Mouse (Mus musculus) megakaryocyte progenitor cell, adult 5-6 weeks (primary cell): ENCODE data around the gene Elmo2. TPM values are rescaled to one million over a fixed set of nuclear protein-coding genes. Genes with fewer than 3 reads are reported as not detected.

Experiments used
- ATAC-seq: replicated peaks from 2 replicates; pipeline ENCODE4 v1.8.0; 2016; ENCODE audit warnings: mild to moderate bottlenecking, moderate TSS enrichment, inconsistent platforms; ENCODE audit not compliant: poor library complexity
- total RNA-seq, 2 experiments: library from RNA; stranded (forward) in 1 of 2; stranded (reverse) in 1 of 2; fragments of 157-497, 149-512 nt in 1 of 2; fragments of 200-1000 nt in 1 of 2; gene quantifications; 2 replicates each; pipeline versions ENCODE4 v1.2.3 to v1.2.4; 2015 to 2017

Elmo2 gene
- total RNA-seq, 2 experiments from 2014 or later, result 32.2 to 45.9 TPM

DNA sequence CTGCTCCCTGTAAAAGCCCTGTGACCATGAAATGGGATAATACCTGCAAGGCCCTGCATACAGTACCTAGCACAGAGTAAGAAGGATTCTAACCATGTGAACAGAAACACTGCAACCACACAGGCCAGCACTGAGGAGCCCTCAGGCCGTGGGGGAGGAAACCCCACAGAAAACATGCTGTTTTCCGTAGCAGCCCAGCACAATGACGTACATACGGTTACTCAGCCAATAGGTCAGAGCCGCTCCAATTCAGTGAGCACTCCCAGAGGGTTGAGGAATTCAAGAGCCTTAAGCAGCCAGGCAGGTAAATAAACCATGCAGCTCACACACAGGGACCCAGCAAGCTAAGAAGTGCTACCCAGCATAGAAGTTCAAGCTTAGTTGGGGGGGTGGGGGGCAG is 2.4 kb downstream of the Elmo2 start:
- ATAC-seq, result no peak

DNA sequence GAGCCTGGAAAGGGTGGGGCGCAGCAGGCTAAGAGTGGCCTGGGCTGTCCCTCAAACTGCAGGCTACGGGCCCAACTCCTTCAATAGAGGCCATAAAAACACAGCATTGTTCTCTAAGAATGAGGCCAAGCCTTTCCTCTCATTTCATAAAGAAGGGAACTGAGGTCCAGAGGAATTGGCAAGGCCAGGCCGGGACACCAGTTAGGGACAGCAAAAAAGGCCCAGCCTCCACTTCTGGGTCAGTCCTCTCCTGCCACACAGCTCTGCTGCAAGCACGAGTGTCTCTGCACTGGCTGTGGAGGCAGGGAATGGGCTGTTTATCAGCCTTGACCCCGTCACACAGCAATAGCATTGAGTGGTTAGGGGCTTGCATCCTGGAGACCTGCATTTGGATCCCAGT is 2.8 kb downstream of the Elmo2 start:
- no peak for ATAC-seq

- ATAC-seq, result no peak
Measured at GRCm38 (mm10) chr2:165321981-165322735, 4.1 kb downstream of the Elmo2 start.

GRCm38 (mm10) chr2:165321381-165321888 is 4.8 kb downstream of the Elmo2 start:
- peak; percentile 32 for ATAC-seq

DNA sequence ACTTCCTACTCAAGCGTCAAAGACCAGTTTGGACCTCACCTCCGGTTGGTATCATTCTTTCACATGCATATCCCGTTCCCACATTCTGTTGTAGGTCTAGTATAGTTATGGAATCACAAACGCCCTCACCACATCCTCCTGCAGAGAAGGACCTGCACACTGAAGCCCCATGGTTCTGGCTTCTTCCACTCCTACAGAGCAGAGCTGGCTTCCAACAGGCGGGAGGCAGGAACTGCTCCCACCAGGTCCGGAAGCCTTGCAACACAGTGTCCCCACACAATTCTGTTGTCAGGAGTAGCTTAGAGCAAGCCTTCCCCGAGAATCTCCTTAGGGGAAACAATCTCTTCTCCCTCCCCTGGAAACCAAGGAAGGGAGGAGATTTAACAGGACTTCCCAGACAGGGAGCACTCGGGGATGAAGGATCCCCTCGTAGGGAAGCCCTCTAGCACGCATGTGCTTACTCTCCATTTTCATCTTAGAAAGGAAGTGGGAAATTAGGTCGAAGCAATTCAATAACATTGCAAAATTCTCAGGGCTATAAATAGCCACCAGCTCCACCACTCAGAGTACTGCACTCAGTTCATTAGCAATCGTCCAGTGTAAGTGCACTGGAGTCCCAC is 5.6 kb downstream of the Elmo2 start:
- peak; percentile 59 for ATAC-seq

GRCm38 (mm10) chr2:165319503-165319902 is 6.8 kb downstream of the Elmo2 start:
- peak; percentile 21; the same call in 1 of the 2 replicates for ATAC-seq

DNA sequence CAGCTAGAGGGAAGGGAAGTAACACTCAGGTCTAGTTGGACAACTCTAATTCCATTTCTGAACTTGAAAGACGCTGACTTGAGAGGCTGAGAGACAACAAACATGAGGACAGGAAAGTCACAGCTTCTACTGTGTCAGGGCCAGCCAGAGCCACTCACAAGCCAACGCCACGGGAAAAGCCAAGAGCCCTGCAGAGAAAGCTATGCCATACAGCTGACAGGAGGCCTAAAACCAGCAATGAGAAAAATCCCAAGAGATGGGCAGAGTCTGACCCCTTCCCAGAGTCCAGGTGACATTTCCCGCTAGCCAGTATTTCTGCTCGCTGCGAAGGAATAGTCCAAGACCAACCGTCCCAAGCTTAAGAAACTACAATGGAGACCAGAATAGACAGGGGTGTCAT is 7.3 kb downstream of the Elmo2 start:
- ATAC-seq, result no peak

GRCm38 (mm10) chr2:165317621-165318263 is 8.5 kb downstream of the Elmo2 start:
- ATAC-seq, result peak; percentile 8; the same call in 1 of the 2 replicates

DNA sequence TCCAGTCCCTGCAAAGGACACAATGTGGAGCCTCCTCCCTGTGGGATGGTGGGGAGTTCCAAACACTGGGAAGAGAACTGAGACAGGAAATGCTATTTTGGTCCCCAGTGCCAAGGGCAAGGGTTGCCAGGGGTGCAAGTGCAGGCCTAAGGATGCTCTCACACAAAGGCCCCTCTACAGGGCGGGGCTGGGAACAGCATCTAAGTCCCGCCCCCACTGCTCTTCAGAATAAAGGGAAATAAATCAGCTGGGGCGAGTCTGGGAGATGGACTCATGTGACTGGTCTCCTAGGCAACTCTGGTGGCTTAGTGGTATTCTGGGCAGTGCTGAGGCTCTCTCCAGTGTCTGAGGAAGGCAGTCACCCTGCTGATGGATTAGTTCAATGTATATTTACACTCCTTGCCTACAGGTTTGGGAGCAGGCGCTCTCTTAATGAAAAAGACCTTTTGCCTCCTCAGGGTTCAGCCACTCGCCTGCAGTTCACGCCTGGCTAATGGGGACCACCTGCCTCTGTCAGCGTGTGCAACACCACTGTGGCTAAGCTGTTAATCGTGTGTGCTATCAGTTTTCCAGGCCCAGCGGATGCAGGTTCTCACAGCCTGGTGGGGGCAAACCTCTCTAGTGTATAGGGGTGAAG is 9.3 kb downstream of the Elmo2 start:
- peak; percentile 28; the same call in 1 of the 2 replicates for ATAC-seq

- no peak for ATAC-seq
Measured at GRCm38 (mm10) chr2:165316204-165316603, 10.1 kb downstream of the Elmo2 start.

- ATAC-seq, result no peak
Measured at GRCm38 (mm10) chr2:165314197-165314596, 12.1 kb downstream of the Elmo2 start.

- no peak for ATAC-seq
Measured at GRCm38 (mm10) chr2:165312381-165312780, 13.9 kb downstream of the Elmo2 start.

DNA sequence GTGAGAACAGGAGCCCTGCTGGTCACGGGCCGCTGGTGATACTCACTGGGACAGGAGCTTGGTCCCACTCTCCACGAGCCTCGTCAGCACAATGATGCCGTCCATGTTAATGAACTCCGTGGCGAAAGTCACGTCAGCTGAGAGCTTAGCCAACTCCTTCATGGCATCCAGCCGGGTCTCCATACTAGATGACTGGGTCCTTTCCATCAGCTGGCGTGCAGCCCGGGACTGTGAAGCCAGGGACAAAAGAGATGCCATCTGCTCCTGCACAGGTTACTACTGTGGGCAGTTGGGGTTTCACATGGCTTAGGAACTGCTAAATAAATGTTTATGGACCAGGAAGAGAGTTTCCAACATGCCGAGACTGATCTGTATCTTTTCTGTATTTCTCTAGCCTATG is 14.7 kb downstream of the Elmo2 start:
- ATAC-seq, result no peak

DNA sequence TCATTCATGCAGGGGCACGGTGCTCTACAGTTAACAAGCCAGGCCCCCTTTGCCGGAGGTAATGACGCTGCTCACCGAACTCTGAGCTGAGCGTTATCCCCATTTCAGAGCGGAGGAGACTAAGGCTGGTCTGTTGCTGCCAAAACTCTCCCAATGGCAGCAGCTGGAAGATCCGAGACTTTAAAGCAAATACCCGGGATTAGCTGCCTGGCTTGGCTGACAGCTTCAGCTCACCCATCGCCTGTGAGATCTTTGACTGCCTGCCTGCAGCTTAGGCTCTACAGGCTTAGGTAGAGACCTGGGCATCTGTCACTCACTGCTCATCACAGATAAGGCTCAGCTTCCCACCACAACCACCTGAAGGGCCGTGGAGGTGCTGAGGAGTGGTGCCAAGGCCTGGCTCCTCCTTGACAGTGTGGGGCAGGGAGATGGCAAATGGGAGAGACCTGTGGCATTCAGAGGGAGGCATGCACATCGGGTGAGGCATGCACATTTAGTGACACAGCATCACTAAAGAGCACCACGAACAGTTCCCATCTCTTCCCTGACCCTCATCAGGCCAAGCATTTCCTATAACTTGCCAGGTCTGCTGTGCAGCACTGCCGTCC is 15.4 kb downstream of the Elmo2 start:
- ATAC-seq, result no peak

GRCm38 (mm10) chr2:165307801-165308200 is 18.5 kb downstream of the Elmo2 start:
- ATAC-seq, result no peak

DNA sequence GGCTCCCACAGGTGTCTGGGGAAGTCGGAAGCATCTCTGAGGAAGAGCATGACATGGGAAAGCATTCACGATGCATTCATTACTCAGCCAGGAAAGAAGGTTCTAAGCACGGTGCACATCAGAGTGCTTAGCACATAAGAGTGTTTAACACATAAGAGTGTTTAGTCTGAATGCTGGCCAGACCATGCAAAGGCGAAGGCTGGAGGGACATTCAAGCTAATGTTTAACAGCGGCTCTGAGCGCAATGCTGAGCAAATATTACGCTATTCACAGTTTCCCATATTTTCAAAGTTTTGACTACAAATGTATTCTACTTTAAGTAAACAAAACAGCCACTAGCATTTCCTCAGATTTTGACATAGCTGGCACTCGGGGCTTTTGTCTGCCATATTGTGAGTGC is 20.8 kb downstream of the Elmo2 start:
- ATAC-seq, result no peak

- ATAC-seq, result no peak
Measured at GRCm38 (mm10) chr2:165304819-165305218, 21.5 kb downstream of the Elmo2 start.

DNA sequence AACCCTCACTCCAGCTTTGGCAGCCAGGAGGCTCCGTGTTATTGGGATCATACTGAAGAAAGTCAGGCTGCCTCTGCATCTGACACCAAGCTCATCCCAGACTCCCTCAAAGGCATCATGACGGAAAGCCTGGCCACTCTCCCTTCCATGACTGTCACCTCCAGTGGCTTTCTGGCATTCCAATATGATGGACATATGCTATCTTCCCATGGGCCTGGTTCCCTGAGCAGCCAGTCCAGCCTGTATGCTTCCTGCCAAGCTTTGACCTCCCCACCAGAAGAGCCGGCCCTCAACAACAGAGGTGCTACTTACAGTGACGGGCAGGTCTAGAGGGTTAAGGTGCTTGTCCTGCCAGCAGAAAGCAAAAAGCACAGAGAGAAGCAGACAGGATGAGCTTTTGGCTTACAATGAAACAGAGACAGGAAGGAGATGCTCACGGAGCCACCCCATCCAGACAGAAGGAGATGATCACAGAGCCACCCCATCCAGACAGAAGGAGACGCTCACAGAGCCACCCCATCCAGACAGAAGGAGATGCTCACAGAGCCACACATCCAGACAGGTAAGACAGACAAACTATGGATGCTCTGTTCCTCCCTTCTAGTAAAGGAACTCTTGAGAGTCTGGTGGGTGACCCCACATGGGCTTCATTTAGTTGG is 22.8 kb downstream of the Elmo2 start:
- ATAC-seq, result no peak

- ATAC-seq, result no peak
Measured at GRCm38 (mm10) chr2:165301409-165301808, 24.9 kb downstream of the Elmo2 start.

- ATAC-seq, result no peak
Measured at GRCm38 (mm10) chr2:165300885-165301284, 25.4 kb downstream of the Elmo2 start.
